Mouse (Mus musculus): ENCODE data around the gene Vmn2r24. TPM values are rescaled to one million over a fixed set of nuclear protein-coding genes. Genes with fewer than 3 reads are reported as not detected.
"Not testable (repeated sequence)": the region's sequence is repeated elsewhere in the genome, so short reads cannot be mapped to it uniquely, and the experiment has no call there.

The Vmn2r24 gene
- total RNA-seq (2021), result not detected in 2 replicates
- long read RNA-seq, result 0 reads

DNA sequence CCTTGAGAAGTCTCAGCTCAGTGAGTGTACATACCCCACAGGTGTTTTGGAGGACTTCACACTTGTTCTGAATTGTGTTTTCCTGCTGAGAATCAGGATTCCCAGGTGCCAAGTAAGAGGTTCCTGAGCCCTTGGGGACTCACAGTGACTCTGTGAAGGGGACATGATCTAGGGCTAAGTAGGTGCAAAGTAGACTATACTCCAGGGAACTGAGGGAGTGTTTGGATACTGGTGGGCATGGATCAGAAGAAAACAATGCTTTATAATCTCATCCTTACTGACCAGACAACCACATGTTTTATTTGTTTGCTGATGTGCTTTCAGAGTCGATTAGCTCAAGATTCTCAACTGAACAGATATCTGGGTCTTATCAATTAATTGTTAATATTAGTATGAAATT, at the start of gene Vmn2r24:
Gene Vmn2r24 (plus strand): TSS at position 301 of the 400 bp plus-strand sequence.
- no peak for DNase-seq

DNA sequence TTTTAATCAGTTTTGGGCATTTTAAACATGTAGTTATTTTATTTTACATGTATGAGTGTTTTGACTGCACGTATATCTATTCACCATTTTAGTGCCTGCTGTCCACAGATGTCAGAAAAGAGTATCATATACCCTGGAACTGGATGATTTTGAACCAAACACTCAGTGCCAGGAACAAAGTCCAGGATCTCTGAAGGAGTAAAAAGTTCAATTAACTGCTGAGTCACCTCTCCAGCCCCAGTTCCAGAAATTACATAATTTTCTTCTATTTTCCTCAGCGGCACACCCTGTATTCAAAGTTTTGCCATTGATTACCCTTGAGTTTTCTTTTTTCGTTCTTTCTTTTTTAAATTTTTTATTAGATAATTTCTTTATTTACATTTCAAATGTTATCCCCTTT, 8.6 kb upstream of the Vmn2r24 start:
- DNase-seq, result no peak

DNA sequence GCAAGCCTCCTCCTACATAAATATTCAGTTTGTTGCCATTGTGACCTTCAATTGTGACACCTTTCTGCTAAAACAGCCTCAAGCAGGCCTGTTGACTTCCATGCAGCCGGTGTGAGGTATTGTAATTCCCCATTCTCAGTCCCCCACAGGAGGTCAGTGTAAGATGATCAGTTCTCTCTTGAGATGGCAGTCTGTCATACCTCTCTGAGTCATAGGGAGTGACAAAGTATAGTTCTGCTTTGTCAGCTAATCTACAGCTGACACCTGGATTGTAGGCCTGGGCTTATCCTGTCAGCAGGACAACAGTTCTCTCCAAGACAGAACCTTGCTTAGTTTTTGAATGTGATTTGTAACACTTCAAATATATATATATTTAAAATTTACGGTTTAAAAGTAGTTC, 6.2 kb downstream of the Vmn2r24 start:
- no peak for DNase-seq

DNA sequence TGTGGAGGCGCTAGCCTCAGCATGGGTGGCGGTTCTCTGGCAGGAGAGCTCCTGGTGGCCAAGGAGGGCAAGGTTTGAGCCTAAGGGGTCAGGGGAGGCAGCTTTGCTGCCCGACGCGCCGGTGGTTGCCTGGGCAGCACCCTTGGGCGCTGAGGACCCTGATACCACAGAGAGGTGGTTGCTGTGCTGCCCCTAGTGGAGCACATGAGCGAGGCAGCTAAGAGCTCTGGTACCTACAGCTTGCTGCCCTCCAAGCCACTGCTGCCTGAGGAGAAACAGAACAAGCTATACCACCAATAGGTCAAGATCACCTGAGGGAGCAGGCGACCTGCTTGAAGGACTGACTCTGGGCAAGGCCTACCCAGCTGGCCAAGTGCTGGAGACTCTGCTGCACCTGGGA, 15.1 kb downstream of the Vmn2r24 start:
- DNase-seq, result no peak

DNA sequence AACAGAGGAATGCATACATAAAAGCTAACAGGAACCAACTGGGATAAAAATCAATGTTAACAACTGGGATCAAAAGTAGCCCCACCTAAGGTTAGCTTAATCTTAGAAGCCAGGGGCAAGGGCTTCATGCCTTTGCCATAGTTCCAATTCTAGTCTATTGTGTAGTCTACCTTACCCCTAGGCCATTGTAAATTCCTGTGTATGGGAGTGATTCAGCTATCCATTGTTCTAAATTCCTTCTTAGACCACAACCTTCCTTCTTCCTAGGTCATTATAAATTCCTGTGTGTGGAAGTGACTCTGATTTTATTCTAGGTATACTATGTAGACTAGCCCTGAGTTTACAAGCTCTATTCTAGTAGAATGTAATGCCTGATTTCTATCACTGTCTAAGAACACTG, 31.6 kb downstream of the Vmn2r24 start:
- not testable (repeated sequence) for DNase-seq

DNA sequence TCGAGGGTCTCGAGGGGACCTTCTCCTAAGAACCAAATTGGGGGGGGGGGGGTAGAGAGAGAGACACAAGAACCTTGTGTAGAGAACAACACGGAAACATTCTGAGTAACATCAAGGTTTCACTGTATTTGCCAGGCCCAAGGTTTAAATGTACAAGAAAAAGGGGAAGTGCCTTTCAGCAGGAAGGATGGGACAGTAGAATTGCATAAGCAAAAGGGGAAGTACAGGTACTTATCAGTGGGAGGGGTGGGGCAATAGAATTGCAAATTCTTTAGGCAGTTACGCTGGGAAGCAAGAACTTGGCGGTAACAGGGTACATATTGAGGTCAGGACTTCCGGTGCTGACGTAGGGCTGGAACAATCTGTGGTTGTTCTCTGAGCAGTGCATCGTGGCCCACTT, 41.3 kb downstream of the Vmn2r24 start:
- DNase-seq, result no peak

DNA sequence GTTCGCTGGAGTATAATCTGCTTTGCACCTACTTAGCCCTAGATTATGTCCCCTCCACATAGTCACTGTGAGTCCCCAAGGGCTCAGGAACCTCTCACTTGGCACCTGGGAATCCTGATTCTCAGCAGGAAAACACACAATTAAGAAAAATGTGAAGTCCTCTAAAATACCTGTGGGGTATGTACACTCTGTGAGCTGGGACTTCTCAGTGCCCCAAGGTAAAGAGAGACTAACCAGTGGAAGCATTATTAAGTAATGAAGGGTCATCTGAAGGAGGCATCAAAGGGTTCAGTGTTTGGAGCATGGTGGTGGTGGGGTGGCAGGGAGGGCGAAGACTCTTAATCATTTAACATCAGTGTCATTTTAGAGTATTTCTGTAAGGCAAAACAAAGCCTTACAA, 74.7 kb downstream of the Vmn2r24 start, which contains the start of gene Vmn2r25:
Gene Vmn2r25 (minus strand): TSS at position 101 of the 400 bp plus-strand sequence.
- not testable (repeated sequence) for DNase-seq

Other genes starting within 250 kb of the Vmn2r24 start
- not detected in 2 replicates for gene Vmn2r21, start 245.5 kb upstream of the Vmn2r24 start, total RNA-seq (2021)
- not detected in 2 replicates for gene Vmn2r22, start 128.2 kb upstream of the Vmn2r24 start, total RNA-seq (2021)
- gene Vmn2r23, start 76.2 kb upstream of the Vmn2r24 start, total RNA-seq (2021), result not detected in 2 replicates
- gene Vmn2r25, start 74.6 kb downstream of the Vmn2r24 start, total RNA-seq (2021), result not detected in 2 replicates
- not detected in 2 replicates for gene Vmn2r26, start 245.7 kb downstream of the Vmn2r24 start, total RNA-seq (2021)